Comparison of ENCODE assay signal across 14 mouse cellular contexts in genomic region chr10:81080008-81080655, GRCm38 (mm10).
"Had no signal": no experiment of that assay in that cellular context is flagged by ENCODE, and none has a peak within 500 bp of the region (broad histone marks: within the 10 kb centered on the region; RNA-seq: fewer than 3 reads in every experiment).

No protein-coding gene starts in this region.

- DNase-seq: kidney, adult 9 months; kidney, postnatal 10 days; lung, adult 2 months; lung, postnatal 36 days; midbrain, embryonic 14.5 days; right cerebral cortex, adult 18-20 months; right cerebral cortex, postnatal 25 days; thymus, postnatal 36 days had no signal

- H3K9ac ChIP-seq: liver, embryonic 15.5 days; neural tube, embryonic 15.5 days had no signal

- H3K9me3 ChIP-seq: liver, embryonic 15.5 days; midbrain, embryonic 10.5 days; neural tube, embryonic 15.5 days had no signal

- H3K27me3 ChIP-seq: liver, embryonic 15.5 days; neural tube, embryonic 15.5 days had no signal

- H3K27ac ChIP-seq: liver, embryonic 15.5 days; midbrain, embryonic 10.5 days; neural tube, embryonic 15.5 days had no signal

- ATAC-seq: lung, postnatal 0 days had no signal

- H3K4me1 ChIP-seq: neural tube, embryonic 15.5 days had no signal

- H3K4me3 ChIP-seq: liver, embryonic 15.5 days; midbrain, embryonic 10.5 days; myocyte; neural tube, embryonic 15.5 days had no signal

- H3K4me2 ChIP-seq: liver, embryonic 11.5 days; liver, embryonic 15.5 days; neural tube, embryonic 15.5 days had no signal
